Mouse (Mus musculus) layer of hippocampus, postnatal 10 days (tissue): Measurements from ENCODE around the gene Ppp6r1. TPM values are rescaled to one million over a fixed set of nuclear protein-coding genes. Genes with fewer than 3 reads are reported as not detected.

ENCODE experiments used
- DNase-seq, 2 experiments: peaks; one replicate each; pipeline ENCODE4 v3.0.0; 2021; ENCODE audit warnings: low spot score in 2 of 2
- total RNA-seq, 2 experiments: library from RNA; stranded (reverse); gene quantifications; 2 replicates each; pipeline ENCODE4 v1.2.3; 2021

Ppp6r1 gene
- total RNA-seq, 2 experiments from 2014 or later = 112 to 121 TPM

- peak in 1 of 2 experiments; percentile 37 for DNase-seq
These were observed 501 bp downstream of the Ppp6r1 start for GRCm38 (mm10) chr7:4658128-4658907.

- DNase-seq = peak; percentile 20 to 25
These were observed 1.2 kb downstream of the Ppp6r1 start for GRCm38 (mm10) chr7:4657521-4658127.

- no peak for DNase-seq
These were observed 2.0 kb downstream of the Ppp6r1 start for GRCm38 (mm10) chr7:4656818-4657217.

DNA sequence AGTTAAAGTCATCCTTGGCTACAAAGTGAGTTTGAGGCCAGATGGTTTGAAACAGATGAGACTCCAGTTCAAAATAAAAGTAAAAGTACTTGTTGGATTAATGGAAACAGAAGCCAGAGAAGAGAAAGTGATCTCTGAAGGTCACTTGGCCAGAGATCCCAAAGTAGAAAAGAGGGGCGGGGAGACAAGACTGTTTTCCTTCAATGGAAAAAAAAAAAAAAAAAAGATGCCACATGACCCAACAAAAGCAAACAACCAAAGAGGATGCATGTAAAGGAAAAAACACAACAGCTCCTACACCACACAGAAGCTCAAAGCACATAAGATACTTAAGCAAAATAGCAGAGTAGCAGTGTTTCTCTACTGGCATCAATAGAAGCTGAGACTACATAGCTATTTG, 2.9 kb downstream of the Ppp6r1 start:
- no peak for DNase-seq

DNA sequence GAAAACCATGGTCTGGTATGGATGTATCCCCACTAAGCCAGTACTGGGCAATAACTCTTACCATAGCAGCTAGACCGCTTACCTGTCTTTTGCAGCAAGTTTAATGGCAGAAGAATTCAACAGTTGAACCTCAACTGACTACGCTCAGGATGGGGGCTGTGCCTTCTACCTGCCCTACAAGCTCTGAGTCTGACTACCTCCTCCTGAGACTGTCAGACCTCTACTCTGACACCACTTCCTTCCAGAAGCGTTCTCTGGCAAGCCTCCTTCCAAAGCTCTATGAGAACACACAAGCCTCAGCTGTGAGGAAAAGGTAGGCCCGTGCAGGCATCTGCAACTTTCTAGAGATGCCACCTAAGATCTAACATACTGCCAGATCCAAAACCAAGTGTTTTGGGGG, 3.4 kb downstream of the Ppp6r1 start:
- DNase-seq = no peak

DNA sequence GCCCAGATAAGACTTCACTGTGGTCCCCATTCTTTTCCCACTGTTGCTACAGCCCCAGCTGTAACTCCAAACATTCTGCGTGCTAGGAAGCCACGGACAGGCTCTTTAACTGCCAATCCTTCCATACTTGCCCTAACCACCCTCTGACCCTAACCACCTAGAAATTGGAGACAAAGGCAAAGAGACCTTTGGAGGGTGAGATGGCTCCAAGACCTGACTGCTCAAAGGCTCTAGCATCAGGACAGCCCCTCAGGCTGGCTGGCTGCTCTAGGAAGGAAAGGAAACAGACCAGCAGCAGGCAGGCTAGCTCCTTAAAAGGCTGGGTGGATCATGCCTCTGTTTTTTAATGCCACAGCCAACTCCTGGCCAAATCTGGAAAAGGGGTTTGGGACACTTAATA, 4.6 kb downstream of the Ppp6r1 start:
- no peak for DNase-seq

DNA sequence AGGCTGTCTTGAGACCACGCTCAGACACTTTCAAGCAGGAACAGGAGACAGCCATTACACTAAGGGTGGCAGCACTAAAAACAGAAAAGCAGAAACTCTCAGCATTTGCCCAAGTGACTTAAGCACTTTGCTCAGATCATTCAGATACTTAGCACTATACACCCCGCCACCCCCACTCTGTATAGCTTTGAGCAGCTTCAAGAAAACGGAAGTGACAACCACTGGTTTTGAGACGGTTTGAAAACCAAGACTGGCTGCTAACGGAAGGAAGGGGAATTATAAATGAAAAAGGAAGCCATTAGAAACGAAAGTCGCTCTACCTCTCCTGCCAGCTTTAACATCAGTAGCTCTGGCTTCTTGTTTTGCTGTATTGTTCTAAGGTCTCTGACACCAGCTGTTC, 5.0 kb downstream of the Ppp6r1 start:
- DNase-seq = no peak

GRCm38 (mm10) chr7:4653351-4653750, 5.5 kb downstream of the Ppp6r1 start:
- DNase-seq = no peak

DNA sequence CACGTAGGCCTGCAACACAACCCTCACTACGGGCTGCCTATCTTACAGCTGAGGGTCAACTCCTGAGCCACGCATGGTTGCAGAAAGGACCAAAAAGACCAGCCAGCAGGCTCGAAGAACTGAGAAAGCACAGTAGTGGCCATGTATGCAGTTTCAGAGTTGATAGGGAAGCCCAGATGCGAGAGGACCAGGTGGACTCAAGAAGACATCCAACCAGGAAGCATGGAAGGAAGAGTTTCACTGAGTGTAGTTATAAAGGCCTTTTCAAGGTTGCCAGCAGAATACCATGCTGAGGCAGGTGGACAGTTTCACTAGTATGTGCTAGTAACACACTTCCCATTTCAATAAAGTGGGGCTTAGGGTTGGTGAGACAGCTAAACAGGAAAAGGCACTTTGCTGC, 6.1 kb downstream of the Ppp6r1 start:
- no peak for DNase-seq

- no peak for DNase-seq
These were observed 7.2 kb downstream of the Ppp6r1 start for GRCm38 (mm10) chr7:4651581-4651980.

GRCm38 (mm10) chr7:4647992-4648391, 10.8 kb downstream of the Ppp6r1 start:
- no peak for DNase-seq

DNA sequence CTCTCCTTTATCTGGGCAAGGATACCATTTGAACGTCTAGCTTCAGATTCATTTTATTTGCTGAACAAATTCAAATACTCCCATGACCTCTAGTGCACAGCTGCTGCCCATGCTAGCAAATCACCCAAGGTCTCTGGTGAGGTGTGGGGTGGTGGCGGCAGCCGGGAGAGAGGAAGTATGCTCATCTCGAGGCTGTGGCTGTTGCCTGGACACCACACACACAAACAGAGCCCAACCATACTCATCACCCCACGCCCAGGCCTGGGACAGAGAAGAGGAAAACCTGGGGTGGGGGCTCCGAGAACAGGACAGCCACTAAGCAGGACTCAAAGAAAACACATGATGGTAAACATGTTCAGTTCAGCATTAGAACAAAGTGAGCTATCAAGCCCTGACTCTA, 11.5 kb downstream of the Ppp6r1 start:
- no peak for DNase-seq

- no peak for DNase-seq
These were observed 12.0 kb downstream of the Ppp6r1 start for GRCm38 (mm10) chr7:4646806-4647205.

DNA sequence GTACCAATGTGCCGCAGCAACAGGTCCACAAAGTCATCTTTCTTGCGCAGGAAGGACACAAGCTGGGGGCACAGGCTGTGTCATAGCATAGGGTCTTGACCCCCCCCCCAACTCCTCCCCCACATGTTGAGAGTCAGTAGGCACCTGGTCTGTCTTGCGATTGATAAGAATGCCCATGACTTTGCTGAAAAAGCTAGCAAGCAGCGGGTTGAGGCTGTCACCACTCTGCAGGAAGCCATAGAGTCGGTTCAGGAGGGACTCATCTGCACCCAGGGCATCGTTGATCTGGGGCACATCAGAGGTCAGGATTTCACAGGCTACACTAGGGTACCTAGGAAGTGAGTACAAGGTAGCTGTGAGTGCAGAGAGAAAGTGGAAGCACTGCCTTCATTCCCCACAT, 15.6 kb downstream of the Ppp6r1 start:
- no peak for DNase-seq

DNA sequence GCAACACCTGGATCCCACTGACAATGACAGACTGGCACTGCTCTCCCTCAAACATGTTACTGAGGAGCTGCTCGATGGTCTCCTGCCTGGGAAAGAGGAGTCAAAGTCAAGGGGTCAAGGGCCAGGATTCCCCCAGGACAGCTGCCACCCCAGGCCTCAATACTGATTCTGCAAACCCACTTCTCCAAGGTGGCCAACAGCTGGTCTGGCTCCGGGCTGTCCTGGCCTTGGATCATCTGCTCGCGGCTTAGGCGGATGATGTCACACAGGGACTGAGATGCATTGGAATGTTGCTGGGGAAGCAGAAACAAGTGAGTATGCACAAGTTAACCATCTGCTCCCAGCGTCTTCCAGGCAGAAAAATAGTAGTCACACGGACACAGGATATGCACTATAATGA, 16.9 kb downstream of the Ppp6r1 start:
- DNase-seq = no peak

- no peak for DNase-seq
These were observed 17.7 kb downstream of the Ppp6r1 start for GRCm38 (mm10) chr7:4641155-4641554.

GRCm38 (mm10) chr7:4636179-4636578, 22.6 kb downstream of the Ppp6r1 start:
- no peak for DNase-seq

DNA sequence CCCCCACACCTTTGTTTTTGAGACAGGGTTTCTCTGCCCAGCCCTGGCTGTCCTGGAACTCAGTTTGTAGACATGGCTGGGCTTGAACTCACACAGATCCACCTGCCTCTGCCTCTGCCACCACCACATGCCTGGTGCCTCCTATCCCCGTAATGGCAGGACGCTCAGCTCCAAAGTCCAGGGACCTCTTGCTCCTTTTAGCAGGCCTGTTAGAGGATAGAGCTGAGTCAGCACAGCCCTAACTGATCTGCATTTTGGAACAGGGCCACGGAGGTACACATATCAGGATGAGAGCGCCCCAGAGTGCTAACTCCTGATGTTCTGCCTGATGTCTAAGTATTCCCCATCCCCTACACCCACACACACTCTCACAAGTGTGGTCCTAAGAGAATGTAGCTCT, 27.8 kb downstream of the Ppp6r1 start, which contains the start of gene Tmem86b:
TSS of gene Tmem86b (minus strand) at position 392 of the 400 bp plus-strand sequence.
- DNase-seq = no peak

DNA sequence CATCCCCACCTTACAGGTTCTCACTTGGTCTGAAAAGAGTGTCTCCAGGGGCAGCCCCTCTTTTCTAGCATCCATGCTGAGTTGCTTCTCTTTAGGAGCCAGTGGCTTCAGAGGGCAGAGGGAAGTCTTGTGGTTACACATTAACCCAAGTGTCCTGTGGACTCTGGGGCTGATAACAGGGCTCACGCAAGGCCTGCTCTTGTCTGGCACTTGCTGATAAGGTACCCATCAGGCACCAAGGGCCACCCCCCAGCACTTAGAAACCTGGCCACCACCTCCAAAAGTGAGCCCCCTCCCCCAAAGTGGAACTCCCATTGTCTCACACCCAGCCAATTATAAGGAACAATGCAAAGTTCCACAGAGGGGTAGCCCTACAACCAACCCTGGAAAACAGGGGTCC, 28.6 kb downstream of the Ppp6r1 start:
- DNase-seq = no peak

DNA sequence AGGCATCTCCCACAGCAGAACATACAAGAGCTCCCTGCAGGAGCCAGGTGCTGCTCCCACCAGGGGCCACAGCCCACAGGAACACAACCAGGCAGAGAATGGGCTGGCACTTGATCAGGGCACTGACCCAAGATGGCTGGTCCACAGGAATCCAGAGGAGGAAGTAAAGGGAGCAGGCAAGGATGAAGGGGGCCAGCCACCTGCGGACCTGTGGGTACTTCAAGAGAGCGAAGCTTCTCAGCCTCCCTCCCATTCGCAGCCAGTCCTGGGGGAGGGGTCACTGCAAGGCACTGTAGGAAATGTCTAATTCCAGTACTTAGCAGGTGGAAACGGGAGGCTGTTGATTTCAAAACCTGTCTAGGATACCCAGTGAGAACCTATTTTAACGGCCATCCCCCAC, 29.2 kb downstream of the Ppp6r1 start:
- DNase-seq = no peak

- DNase-seq = no peak
These were observed 32.9 kb downstream of the Ppp6r1 start for GRCm38 (mm10) chr7:4625928-4626327.

- no peak for DNase-seq
These were observed 34.5 kb downstream of the Ppp6r1 start for GRCm38 (mm10) chr7:4624343-4624742.
